In genomic region chr9:65787829-65788344, GRCm38 (mm10) we compare ENCODE assay signal across 8 mouse cellular contexts. TPM values are rescaled to one million over a fixed set of nuclear protein-coding genes. Genes with fewer than 3 reads are reported as not detected.
DNase-seq lines count a peak whose midpoint lies in the region; ATAC-seq and TF ChIP-seq lines count a peak whose summit lies in the region.

No protein-coding gene starts in this region.

- H3K4me2 ChIP-seq in hindbrain, embryonic 12.5 days (replicated peaks) = no peak overlapping the region
- H3K4me2 ChIP-seq in hindbrain, embryonic 11.5 days (replicated peaks; ENCODE audit: low read depth, low read length) = no peak overlapping the region
- peak overlapping the region; percentile 0; the same call in 1 of the 2 replicates for H3K4me2 ChIP-seq in CH12.LX (ENCODE audit: insufficient read depth, low read depth, poor library complexity, severe bottlenecking)
- no peak overlapping the region for H3K4me2 ChIP-seq in forebrain, embryonic 15.5 days (replicated peaks)

- no peak for TF ChIP-seq EP300 in CH12.LX (IDR thresholded peaks at IDR 0.05; ENCODE audit: low read length)

- no peak for TF ChIP-seq POLR2A in CH12.LX (IDR thresholded peaks at IDR 0.05; ENCODE audit: low read depth, low read length)

- peaks cover 44% of the 10 kb centered on the region for H3K4me1 ChIP-seq in hindbrain, embryonic 12.5 days
- H3K4me1 ChIP-seq in hindbrain, embryonic 11.5 days (replicated peaks; ENCODE audit: control insufficient read depth, insufficient read depth, low read length) = no peaks in the 10 kb centered on the region; the same call in 1 of the 2 replicates
- peaks cover 4 to 46% of the 10 kb centered on the region in 2 experiments for H3K4me1 ChIP-seq in CH12.LX (ENCODE audit: control insufficient read depth in 1 of 2, insufficient read depth in 2 of 2)
- H3K4me1 ChIP-seq in forebrain, embryonic 15.5 days = peaks cover 57% of the 10 kb centered on the region

- no peak for TF ChIP-seq RAD21 in CH12.LX (IDR thresholded peaks at IDR 0.05; ENCODE audit: low read depth, low read length)

- dilution Hi-C loops in CH12.LX (cut with MboI; ENCODE audit: extremely low pct_ligation_motif_present, extremely low pct_unique_long_range_greater_than_20kb, low sequenced_read_pairs) = no loop called here

- DNase-seq in hindbrain, embryonic 11.5 days (ENCODE audit: low spot score) = no peak
- peak; percentile 5 for DNase-seq in CH12.LX (ENCODE audit: extremely low read depth)
- no peak for DNase-seq in cerebellum, adult 11 months
- DNase-seq in embryo, embryonic 9.5 days (ENCODE audit: extremely low spot score) = no peak

- peaks cover 16% of the 10 kb centered on the region for H3K79me2 ChIP-seq in CH12.LX (replicated peaks; ENCODE audit: control insufficient read depth, extremely low read depth, insufficient read depth, poor library complexity, severe bottlenecking)

- no peak for ATAC-seq in hindbrain, embryonic 12.5 days (ENCODE audit: low FRiP score)
- ATAC-seq in hindbrain, embryonic 11.5 days (ENCODE audit: low FRiP score) = no peak
- no peak for ATAC-seq in forebrain, embryonic 15.5 days (replicated peaks)
- ATAC-seq in megakaryocyte progenitor cell, adult 5-6 weeks (replicated peaks; ENCODE audit: poor library complexity) = peak; percentile 25; the same call in 1 of the 2 replicates
- no peak for ATAC-seq in megakaryocyte, adult 5-6 weeks (ENCODE audit: poor library complexity, severe bottlenecking)

- no peaks in the 10 kb centered on the region for H3K27me3 ChIP-seq in hindbrain, embryonic 12.5 days
- H3K27me3 ChIP-seq in hindbrain, embryonic 11.5 days (ENCODE audit: control insufficient read depth, insufficient read depth, low read length) = no peaks in the 10 kb centered on the region
- no peaks in the 10 kb centered on the region for H3K27me3 ChIP-seq in CH12.LX (replicated peaks)
- no peaks in the 10 kb centered on the region for H3K27me3 ChIP-seq in forebrain, embryonic 15.5 days

- no peak overlapping the region for H3K9ac ChIP-seq in hindbrain, embryonic 12.5 days
- H3K9ac ChIP-seq in hindbrain, embryonic 11.5 days (ENCODE audit: low read depth, low read length) = no peak overlapping the region
- H3K9ac ChIP-seq in CH12.LX (ENCODE audit: insufficient read depth, low read depth) = no peak overlapping the region
- H3K9ac ChIP-seq in forebrain, embryonic 15.5 days (replicated peaks) = no peak overlapping the region

- H3K36me3 ChIP-seq in hindbrain, embryonic 12.5 days = no peaks in the 10 kb centered on the region
- no peaks in the 10 kb centered on the region for H3K36me3 ChIP-seq in hindbrain, embryonic 11.5 days (ENCODE audit: control insufficient read depth, insufficient read depth, low read length)
- peaks cover 0 to 32% of the 10 kb centered on the region in 2 experiments for H3K36me3 ChIP-seq in CH12.LX (replicated peaks in 1 of 2; ENCODE audit: control insufficient read depth in 1 of 2, insufficient read depth in 1 of 2, low read length in 1 of 2)
- H3K36me3 ChIP-seq in forebrain, embryonic 15.5 days = no peaks in the 10 kb centered on the region

- in situ Hi-C loops in CH12.LX (cut with MboI; ENCODE audit: low pct_ligation_motif_present, low pct_unique_long_range_greater_than_20kb, low sequenced_read_pairs) = no loop called here

- H3K4me3 ChIP-seq in hindbrain, embryonic 12.5 days = no peak overlapping the region
- H3K4me3 ChIP-seq in hindbrain, embryonic 11.5 days (ENCODE audit: low read depth, low read length) = no peak overlapping the region
- no peak overlapping the region for H3K4me3 ChIP-seq in CH12.LX (replicated peaks in 1 of 3; ENCODE audit: low read depth in 2 of 3, low read length in 2 of 3, poor library complexity in 1 of 3)
- H3K4me3 ChIP-seq in forebrain, embryonic 15.5 days = no peak overlapping the region

- H3K9me3 ChIP-seq in hindbrain, embryonic 12.5 days (replicated peaks) = no peaks in the 10 kb centered on the region
- no peaks in the 10 kb centered on the region for H3K9me3 ChIP-seq in hindbrain, embryonic 11.5 days (ENCODE audit: control insufficient read depth, low read length)
- H3K9me3 ChIP-seq in CH12.LX (replicated peaks; ENCODE audit: low read length) = no peaks in the 10 kb centered on the region
- no peaks in the 10 kb centered on the region for H3K9me3 ChIP-seq in forebrain, embryonic 15.5 days

- 67% methylated on average over 4 of the region's 4 CpGs for WGBS in hindbrain, embryonic 12.5 days
- WGBS in hindbrain, embryonic 11.5 days = 75% methylated on average over 4 of the region's 4 CpGs
- 58% methylated on average over 4 of the region's 4 CpGs for WGBS in forebrain, embryonic 15.5 days

- peak overlapping the region; percentile 66 for H3K27ac ChIP-seq in hindbrain, embryonic 12.5 days
- no peak overlapping the region for H3K27ac ChIP-seq in hindbrain, embryonic 11.5 days (ENCODE audit: low read depth, low read length)
- no peak overlapping the region for H3K27ac ChIP-seq in CH12.LX (ENCODE audit: insufficient read depth, low read depth)
- peak overlapping the region; percentile 72 for H3K27ac ChIP-seq in forebrain, embryonic 15.5 days (replicated peaks)

- no peak for TF ChIP-seq CTCF in CH12.LX (conservative IDR thresholded peaks at IDR 0.05 in 1 of 2, IDR thresholded peaks at IDR 0.05 in 1 of 2; ENCODE audit: low read depth in 2 of 2, low read length in 2 of 2)

TF ChIP-seq in CH12.LX, 34 proteins besides CTCF, POLR2A, EP300 and RAD21:
- TF ChIP-seq BHLHE40 (IDR thresholded peaks at IDR 0.05; ENCODE audit: low read depth, low read length) (no peak), ZMIZ1 (IDR thresholded peaks at IDR 0.05; ENCODE audit: low read depth, low read length) (no peak), TCF12 (IDR thresholded peaks at IDR 0.05; ENCODE audit: low read depth, low read length) (no peak), ZKSCAN1 (IDR thresholded peaks at IDR 0.05; ENCODE audit: borderline replicate concordance, low read depth, low read length) (no peak), MEF2A (IDR thresholded peaks at IDR 0.05; ENCODE audit: borderline replicate concordance, low read depth, low read length) (no peak), ETS1 (conservative IDR thresholded peaks at IDR 0.05; ENCODE audit: low read depth, low read length) (no peak), NRF1 (IDR thresholded peaks at IDR 0.05; ENCODE audit: low read depth, low read length) (no peak), MAX (IDR thresholded peaks at IDR 0.05; ENCODE audit: low read length) (no peak), E2F4 (IDR thresholded peaks at IDR 0.05; ENCODE audit: insufficient replicate concordance, low read depth, low read length) (no peak), ZNF384 (IDR thresholded peaks at IDR 0.05; ENCODE audit: low read depth, low read length) (no peak), MAFK (IDR thresholded peaks at IDR 0.05; ENCODE audit: insufficient replicate concordance, low read length) (no peak), NELFE (IDR thresholded peaks at IDR 0.05; ENCODE audit: low read depth, low read length) (no peak), SIN3A (IDR thresholded peaks at IDR 0.05; ENCODE audit: low read length) (no peak)

RNA-seq across cellular contexts. Expression of gene Zfp609, which starts 39.5 kb away (rescaled TPM):
- polyA plus RNA-seq in hindbrain, embryonic 12.5 days (2016; fragmentation: Nextera tagmentation; extraction: Ambion mirVana) = 11.3 and 14.0 TPM in 2 replicates
- polyA plus RNA-seq in hindbrain, embryonic 11.5 days (2014; fragmentation: Nextera tagmentation; extraction: Ambion mirVana) = 9.2 and 12.5 TPM in 2 replicates
- total RNA-seq in CH12.LX (2012; rRNA removed) (3.2 and 3.5 TPM in 2 replicates), CH12.LX (2014; rRNA removed) (1.2 and 1.5 TPM in 2 replicates)
- polyA plus RNA-seq in CH12.LX (2012; ENCODE audit: insufficient read length, low read depth) = 14.6 and 15.4 TPM in 2 replicates
- 8.9 and 10.1 TPM in 2 replicates for polyA plus RNA-seq in forebrain, embryonic 15.5 days (2015; fragmentation: Nextera tagmentation; extraction: Ambion mirVana)
- 22.6 and 23.3 TPM in 2 replicates for total RNA-seq in megakaryocyte progenitor cell, adult 5-6 weeks (2015)
- 5.5 and 6.8 TPM in 2 replicates for total RNA-seq in megakaryocyte progenitor cell, adult 5-6 weeks (2017)
- total RNA-seq in megakaryocyte, adult 5-6 weeks (2015) = 10.4 and 11.3 TPM in 2 replicates
- total RNA-seq in megakaryocyte, adult 5-6 weeks (2017) = 2.6 and 3.3 TPM in 2 replicates

Comparison
In these comparisons a context has a peak if more than half of its experiments do, and no peak if none do; other contexts are left out.
1. H3K27ac ChIP-seq: peak in hindbrain, embryonic 12.5 days (single experiment) and forebrain, embryonic 15.5 days (single experiment); none in hindbrain, embryonic 11.5 days (single experiment) and CH12.LX (single experiment).